Mouse (Mus musculus) lung, postnatal 14 days (tissue): ENCODE data around the gene Itga3.

Experiments used
- DNase-seq: peaks from one replicate; pipeline ENCODE4 v3.0.0; 2021

The Itga3 gene

DNA sequence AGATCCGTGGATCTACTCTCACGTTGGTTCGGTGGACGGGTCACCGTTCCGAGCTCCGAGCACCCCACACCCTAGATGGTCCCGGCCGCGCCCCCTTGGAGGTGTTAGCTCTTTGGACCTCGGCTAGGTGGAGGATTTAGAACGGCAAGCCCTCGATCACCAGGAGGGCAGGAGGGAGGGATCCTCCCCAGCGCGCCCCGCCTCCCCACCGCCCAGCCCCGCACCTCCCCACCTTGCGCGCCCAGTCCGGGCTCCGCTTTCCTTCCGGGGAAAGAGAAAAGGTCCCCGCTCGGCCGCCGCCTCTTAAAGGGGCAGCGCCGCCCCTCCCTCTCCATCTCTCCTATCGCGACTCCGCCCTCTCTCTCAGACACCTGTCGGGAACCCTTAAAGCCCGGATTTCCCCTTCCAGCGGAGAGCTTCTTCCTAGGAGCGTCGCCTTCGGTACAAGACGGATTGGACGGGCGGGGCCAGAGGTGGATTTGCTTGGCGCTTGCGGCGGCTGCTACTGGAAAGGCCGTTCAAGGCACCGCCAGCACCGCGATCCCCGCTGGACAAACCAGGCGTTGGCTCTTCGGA, at the start of gene Itga3:
Gene Itga3 (minus strand): TSS at position 266 of the 576 bp plus-strand sequence.
- peak; percentile 84 for DNase-seq

DNA sequence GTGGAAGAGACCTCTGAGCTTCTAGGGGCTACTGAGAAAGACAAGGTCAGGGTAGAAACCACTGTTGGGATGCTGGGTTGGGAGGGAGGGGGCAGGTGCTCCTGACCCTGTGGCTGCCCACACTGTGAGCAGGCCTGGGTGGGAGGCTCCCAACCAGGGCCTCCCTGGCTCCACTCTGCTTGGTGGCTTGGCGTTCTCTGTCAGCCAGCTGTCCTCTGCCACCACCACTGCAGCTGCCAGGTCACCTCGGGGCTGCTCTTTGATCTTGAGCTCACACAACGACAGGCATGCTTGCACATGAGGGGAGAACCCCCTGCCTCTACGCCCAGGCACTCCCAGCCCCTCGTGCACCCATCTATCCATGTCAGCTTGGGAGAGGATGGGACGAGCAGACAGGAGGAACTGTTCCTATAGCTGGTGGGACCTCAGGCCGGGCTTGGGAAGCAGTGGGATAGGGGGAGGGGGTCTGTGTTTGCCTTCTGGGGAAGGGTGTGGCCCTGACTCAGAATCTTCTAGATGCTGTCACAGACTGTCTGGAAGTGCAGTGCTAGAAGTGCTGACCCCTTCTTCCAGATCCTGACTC, 48.9 kb upstream of the Itga3 start:
- DNase-seq, result no peak

DNA sequence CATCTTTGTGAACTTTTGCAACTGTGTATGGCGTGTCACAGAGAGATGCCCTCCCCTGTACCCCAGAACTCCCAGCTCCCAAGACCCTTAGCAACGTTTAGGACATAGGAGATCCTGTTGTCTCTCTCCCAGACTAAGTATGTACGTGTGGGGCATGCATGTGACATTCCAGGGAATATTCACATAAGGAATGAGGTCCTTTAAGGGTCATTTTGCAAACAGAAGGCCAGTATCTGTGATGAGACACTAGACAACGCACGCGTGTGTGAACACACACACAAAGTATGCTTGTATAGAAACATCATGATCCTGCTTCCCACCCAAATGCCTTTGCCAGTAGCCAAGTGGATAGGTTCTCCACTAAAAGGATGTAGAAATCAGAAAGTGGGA, 45.5 kb upstream of the Itga3 start:
- no peak for DNase-seq

DNA sequence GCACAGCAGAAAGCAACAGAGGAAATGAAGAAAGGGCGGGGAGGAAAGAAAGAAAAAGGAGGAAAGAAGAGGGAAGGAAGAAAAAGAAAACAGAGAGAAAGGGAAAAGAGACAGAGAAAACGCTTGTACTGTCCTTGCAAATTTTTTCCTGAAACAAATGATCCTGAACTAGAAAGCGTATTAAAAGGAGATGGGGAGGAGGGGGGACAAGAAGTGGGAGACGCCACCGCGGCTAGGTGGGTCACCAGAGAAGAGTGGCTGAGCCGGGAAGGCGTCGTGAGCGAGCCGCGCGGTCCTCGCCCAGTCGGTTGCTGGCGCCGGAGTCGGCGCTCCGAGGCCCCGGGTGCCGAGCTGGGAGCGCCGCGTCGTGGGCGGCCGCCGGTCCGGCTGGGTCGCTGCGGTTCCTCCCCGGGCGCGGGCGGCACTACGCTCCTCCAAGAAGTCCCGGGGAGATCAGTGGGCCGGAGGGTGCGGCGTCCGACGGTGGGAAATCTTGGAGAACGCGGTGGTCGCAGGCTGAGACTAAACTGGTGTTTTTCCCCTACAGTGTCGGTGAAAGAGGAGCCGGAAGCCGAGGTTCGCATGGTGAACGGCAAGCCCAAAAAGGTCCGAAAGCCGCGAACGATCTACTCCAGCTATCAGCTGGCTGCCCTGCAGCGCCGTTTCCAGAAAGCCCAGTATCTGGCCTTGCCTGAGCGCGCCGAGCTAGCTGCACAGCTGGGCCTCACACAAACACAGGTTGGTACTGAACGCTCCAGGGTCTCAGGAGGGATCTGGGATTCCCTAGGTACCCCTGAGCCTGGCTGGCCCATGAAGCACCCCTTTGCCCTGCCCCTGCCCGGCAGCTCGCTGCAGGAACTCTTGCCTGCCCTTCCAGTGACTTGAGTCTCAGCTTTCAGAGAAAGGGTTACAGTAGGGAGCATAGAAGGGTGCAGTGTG, 44.8 kb upstream of the Itga3 start:
- no peak for DNase-seq

DNA sequence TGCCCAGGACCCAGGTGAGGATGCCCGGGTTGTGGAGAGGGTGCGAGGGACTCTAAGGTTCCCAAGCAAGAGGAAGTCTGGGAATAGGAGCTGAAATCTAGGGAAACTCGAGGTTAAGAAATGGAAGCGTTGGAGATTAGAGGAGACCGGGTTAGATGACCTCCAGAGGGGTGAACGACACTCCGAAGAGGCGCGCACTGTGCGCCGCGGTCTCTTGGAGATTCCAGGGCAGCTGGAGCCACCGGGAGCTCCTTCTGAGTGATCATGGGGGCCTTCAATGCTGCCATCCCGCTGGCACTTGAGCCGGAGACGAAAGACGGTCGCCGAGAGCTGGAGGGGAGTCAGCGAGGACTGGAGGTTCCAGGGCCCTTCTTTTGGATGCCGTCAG, 44.0 kb upstream of the Itga3 start:
- no peak for DNase-seq

DNA sequence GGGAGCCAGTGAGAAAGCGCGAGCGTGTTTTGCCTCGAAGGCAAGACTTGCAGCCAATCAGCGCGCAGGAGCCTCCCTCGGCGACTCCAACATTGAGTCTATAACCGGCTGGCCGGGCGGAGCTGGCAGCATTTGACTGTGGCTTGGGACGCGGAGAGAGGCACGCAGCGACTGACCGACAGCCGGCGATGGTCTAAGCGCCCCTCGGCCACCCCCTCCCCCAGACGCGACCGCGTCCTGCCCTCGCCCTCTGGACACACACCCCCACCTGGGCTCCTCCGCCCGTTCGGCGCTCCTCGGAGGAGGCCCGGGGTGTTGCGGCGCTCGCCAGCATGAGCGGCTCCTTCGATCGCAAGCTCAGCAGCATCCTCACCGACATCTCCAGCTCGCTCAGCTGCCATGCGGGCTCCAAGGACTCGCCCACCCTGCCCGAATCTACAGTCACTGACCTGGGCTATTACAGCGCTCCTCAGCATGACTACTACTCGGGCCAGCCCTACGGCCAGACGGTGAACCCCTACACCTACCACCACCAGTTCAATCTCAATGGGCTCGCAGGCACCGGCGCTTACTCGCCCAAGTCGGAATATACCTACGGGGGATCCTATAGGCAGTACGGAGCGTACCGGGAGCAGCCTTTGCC, 43.5 kb upstream of the Itga3 start, which contains the start of gene Dlx3:
Gene Dlx3 (plus strand): TSS at position 130 of the 643 bp plus-strand sequence.
- no peak for DNase-seq

DNA sequence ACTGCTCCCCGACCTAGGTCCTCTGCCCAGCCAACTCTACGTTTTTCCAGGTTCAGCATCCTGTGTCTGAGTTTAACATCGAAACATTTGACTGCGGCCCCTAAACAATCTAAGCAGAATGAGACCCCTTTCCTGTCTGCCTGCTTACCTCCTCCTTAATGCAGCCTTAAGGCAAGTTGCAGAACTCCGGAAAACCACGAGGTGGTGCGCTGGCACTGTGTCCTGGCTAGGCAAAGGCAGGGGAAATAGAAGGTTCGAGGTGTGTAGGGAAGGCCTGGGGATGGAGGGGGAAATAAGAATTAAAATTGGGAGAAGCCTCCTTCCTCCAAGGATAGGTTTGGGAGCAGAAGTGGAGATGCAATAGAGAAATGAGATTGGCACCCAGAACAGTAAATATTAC, 41.9 kb upstream of the Itga3 start:
- peak; percentile 83 for DNase-seq

DNA sequence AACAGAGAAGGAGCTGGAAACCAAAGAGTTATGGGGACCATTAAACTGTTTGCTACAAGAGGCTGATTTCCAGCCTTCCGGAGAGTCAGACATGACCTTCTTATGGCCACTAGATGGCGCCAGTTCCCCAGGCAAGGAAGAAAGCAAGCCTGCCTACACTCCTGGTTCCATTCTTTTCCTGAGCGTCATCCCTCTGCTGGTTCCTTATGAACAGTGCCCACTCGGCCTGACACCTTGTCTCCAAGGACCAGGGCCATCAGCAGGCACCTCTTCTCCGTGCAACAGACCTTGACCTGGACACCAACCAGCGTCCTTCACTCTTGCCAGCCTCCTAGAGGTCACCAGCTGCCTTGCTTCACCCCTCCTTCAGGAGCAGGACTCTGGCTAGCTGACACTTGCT, 40.4 kb upstream of the Itga3 start:
- DNase-seq, result peak; percentile 78

DNA sequence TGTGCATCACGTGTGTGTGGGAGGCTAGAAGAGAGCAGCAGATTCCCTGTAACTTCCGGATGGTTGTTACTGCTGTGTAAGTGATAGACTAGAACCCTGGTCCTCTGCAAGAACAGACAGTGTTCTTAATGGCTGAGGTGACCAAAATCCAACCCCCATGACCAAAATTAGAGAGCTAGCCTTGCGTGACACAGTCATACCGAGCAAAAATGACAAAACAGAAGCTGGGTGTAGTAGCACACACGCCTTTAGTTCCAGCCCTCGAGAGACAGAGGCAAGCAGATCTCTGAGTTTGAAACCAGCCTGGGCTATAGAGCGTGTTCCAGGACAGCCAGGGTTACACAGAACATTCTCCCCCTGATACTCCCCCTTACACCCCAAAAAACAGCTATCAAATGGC, 33.5 kb upstream of the Itga3 start:
- no peak for DNase-seq

DNA sequence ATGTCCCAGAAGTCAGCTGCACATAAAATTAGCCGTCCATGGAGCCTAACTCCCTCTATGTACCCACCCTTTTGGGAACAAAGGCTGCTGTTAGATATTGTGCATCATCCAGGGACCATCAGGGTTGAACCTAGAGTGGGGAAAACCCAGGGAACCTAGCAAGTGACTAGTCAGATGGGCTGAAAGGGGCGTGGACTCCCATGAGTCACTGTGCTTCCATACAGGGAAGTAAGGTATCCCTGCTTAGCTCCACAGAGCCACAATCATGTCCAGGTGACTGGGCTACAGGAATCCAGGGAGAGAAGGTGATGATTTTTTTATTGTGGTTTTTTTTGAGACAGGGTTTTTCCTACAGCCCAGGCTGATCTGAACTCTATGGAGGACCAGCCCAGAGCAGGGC, 32.4 kb upstream of the Itga3 start:
- DNase-seq, result no peak

DNA sequence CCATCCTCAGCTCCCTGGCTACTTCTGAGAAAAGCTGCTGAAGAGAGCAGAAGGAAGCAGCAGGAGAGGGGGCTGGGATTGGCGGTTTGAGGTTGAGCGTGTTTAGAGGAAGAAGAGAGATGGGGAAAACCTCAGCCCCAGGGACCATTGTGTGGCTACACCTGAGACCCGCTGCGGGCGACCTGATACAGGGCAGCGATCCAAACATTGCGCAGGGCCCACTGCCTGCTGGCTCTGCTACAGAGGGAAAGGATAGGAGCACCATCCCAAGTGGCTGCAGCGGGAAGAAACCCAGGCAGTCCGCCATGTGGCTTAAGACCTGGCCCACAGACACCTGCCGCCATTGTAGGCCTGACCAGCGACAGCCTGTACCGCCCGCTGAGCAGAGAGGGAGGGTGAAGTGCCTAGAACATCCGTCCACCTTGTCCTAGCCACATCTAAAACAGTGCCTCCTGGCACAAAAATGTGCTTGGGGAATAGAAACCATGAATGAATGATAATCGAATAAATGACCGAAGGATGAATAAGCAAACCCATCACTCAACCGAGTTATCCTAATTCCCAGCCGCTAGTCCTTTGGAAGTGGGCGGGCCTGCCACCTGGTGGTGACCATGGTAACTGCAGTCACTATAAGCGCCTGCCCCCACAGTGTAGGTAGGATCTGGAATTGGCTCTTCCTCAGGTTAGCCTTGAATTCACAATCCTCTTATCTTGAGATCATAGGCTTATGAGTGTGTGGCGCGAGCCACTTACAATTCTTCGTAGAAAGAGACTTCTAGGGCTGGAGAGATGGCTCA, 30.0 kb upstream of the Itga3 start:
- peak; percentile 89 for DNase-seq

DNA sequence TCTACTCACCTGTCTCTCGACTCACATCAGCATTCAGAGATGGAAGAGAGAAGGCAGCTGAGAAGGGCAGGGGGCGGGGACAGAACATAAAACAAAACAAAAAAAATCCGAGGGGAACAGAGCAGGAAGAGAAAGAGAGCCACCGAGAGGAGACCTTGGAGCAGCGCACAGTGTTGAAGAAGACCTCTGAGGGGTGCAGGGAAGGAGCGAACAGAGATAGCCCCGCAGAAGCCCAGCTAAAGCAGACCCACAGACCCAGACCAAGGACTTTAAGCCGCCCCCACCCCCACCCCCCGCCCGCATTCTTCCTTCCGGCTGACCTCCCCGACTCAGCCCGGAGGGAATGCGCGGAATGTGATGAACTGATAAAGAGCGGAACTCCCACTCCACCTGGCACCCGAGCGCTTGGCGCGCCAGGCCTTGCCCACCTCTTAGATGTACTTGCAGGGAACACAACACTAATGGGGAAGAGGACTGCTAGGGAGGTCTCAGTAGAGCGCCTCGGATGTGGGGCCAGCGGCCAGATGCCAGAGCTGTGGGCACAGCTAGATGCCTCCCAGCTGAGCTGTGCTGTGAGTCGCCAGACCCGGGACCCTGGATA, 28.8 kb upstream of the Itga3 start:
- DNase-seq, result peak; percentile 59

DNA sequence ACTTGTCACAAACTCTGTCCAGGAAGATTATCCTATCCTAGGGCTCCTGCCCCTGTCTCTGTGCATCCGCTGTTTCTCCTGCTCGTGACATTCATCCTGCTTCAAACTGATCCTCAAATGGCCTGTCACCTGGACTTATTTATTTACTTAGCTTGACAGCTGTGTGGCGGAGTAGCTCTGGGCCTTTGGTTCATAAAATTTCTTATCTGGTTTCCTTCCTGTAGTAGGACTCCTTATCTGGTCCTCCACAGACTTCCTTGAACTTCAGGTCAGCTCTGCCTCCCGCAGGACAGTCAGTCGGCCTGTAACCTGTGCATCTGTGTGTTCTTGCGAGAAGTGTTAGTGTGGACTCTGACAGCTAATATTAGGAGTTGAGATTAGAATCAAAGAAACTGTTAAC, 27.7 kb upstream of the Itga3 start:
- DNase-seq, result no peak

DNA sequence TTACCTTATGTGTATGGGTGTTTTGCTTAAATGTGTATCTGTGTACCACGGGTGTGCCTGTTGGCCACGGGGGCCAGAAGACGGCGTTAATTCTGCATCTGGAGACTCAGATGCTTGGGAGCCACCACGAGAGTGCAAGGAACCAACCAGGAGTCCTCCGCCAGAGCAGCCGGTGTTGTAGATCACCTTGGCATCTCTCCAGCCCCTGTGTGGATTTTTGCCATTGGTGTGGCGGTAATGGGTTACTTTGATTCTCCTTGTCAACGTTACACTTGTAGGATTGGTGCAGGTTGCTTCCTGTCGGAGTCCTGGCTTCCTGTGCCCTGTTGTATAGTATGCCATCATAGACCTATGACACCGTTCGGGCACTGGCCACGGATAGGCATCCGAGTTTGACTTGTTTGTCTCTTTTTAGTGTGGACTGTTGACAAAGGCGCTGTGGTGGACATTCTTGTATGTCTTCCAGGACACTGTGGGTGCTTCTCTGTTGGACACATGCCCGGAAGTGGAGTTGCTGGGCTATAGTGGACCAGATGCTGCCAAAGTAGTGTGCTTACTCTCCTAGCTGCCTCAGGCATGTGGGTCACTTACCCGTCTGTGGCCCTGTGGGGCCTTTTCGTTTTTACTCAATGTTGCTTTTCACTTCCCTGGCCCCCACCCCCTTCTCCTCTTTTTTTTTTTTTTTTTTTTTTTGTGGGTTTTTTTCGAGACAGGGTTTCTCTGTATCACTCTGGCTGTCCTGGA, 25.7 kb upstream of the Itga3 start:
- peak; percentile 55 for DNase-seq

DNA sequence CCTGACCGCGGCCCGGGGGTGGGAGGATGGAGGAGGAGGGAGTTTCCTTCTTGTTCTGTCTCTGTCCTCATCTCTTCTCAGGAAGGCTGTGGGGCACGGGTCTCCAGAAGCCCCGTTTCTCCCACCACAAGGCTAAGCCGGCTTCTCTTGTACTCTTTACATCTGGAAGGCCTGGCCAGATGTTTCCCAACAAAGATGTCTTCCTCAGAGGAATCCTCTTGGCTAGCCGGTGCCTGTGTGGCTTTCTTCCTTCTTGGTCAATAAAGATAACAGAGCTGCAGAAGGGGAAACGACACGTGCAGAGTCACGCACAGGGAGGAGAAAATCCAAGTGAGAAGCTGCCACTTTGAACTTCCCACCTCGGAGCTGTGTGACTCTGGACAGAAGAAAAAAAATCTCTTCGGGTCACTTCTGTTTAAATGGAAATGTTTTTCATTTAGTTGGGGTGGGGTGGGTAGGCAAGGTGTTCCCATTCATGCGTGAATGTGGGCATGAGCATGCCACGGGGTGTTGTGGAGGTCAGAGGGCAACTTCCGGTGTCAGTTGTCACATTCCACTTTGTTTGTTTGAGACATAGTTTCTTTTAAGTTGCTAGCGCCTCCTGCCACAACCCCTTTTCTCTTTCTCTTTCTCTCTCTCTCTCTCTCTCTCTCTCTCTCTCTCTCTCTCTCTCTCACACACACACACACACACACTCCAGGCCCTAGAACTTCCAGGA, 24.6 kb upstream of the Itga3 start:
- DNase-seq, result no peak

DNA sequence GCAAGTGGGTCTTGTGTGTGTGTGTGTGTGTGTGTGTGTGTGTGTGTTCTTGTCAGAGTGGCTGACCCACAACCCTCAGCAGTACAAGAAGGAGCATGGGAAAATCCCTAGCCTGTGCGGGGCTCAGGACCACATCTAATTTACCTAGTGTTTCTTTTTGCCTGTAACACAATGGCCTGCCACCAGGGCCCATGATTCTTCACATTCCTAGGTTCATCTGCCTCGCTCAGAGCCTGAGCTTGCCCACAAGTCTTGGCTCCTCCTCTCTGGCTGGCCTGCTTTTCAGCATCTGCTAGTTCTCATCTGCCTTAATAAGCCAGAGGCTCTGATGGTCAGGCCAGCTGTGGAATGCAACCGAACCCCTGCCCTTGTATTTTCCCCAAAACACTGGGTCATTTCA, 23.8 kb upstream of the Itga3 start:
- DNase-seq, result no peak

DNA sequence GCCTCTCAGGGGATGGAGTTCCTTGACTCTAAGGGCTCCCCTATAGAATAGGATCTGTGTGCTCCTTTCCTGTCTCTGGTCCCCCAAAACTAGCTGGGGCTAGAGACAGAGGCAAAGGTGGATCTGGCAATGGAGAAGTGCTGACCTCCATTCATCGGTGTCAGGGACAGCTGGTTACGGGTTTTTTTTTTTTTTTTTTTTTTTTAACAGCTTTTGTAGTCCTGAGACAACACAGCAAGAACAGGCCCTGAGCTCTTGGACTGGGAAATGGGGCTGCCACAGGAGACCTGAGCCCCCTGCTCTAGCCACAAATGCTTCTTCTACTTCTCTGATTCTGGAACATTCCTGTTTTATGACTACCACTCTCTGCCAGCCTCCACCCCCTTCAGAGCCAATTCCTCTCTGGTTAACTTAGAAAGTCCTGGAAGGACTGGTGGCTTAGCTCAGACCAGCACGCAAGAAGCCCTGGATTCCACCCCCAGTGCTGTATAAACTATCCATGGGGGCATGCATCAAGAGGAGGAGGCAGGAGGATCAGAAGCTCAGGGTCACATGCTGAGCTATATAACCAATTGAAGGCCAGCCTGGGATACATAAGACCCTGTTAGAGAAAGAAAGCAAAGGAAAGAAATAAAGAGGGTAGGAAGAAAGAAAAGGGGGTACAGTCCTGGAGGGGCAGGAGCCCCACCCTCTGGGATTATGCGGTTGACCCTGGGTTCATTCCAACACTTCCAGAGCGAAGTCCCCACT, 21.9 kb upstream of the Itga3 start:
- no peak for DNase-seq

DNA sequence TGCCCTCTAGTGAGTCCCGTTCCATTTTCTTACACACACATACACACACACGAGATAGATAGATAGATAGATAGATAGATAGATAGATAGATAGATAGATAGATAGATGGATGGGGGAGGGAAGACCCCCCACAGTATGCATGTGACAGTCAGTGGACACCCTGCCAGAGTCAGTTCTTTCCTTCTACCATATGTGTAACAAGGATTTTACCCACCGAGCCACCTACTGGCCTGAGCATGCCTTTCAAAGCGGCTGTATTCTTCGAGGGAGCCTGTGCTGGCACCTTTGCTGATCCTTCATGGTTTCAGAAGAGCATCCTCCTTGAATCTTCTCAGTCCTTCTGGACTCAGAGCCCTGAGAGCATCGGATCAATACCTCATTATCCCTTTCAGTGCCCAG, 21.3 kb upstream of the Itga3 start:
- no peak for DNase-seq

DNA sequence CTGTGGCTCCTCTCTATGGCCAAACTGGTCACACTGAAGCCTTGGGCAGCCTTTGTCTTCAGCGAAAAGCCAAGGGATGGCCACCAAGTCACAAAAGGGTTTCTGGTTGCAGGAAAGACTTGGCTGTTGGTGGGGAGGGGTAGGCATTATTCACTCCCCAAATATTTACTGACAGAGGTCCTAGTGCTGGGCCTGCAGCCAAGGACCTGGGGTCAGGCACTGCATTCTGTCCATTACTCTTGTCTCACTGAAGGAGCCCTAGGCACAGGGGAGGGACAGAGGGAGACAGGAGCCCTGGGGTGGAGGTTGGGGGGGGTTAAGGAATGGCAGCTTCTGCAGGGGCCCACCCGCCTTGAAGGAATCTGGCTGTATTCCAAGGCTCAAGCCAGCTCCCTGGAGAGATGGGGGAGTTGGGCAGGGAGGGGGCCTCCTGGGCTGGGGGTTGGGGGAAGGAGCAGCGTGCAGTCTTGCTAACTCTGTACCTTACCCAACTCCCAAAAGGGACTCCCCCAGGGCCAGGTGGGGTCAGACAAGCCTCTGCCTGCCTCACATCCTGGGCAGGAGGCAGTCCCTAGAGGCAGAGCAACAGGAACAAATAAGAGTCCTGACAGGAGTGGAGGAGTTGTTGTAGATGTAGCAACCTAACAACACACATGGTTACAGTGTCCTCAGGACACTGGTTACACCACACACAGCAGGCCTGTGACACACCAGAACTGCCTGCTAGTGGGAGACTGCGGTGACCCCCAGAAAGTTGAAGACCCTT, 20.2 kb upstream of the Itga3 start:
- DNase-seq, result no peak
